Mouse (Mus musculus) liver, postnatal 0 days (tissue): ENCODE data around the gene Nceh1. TPM values are rescaled to one million over a fixed set of nuclear protein-coding genes. Genes with fewer than 3 reads are reported as not detected.
"Not testable (repeated sequence)": the region's sequence is repeated elsewhere in the genome, so short reads cannot be mapped to it uniquely, and the experiment has no call there.

Experiments
- ATAC-seq: fragments of 200-750 bp; cut with Nextera tagmentation; 2 replicates; pipeline ENCODE4 v1.8.0; 2017; ENCODE audit warnings: mild to moderate bottlenecking, moderate library complexity
- DNase-seq: peaks from one replicate; pipeline ENCODE4 v3.0.0-alpha.2; 2016
- H3K27ac ChIP-seq: fragments of 300-500 bp; sonication (generic); 2 replicates; pipeline ENCODE4 v1.5.1; 2014; ENCODE audit warnings: antibody characterized with exemption, moderate library complexity, mild to moderate bottlenecking, low read depth
- H3K27me3 ChIP-seq: fragments of 300-500 bp; sonication (generic); 2 replicates; pipeline ENCODE4 v1.6.1; 2014; ENCODE audit warnings: low read length, control low read depth, mixed read lengths; ENCODE audit not compliant: insufficient read depth
- H3K36me3 ChIP-seq: fragments of 300-500 bp; sonication (generic); replicated peaks from 2 replicates; pipeline ENCODE4 v1.6.1; 2014; ENCODE audit warnings: mild to moderate bottlenecking, control low read depth, low read length, moderate library complexity, mixed read lengths; ENCODE audit not compliant: insufficient read depth
- H3K4me1 ChIP-seq: fragments of 300-500 bp; sonication (generic); 2 replicates; pipeline ENCODE4 v1.6.1; 2014; ENCODE audit warnings: antibody characterized with exemption, mild to moderate bottlenecking, control low read depth; ENCODE audit not compliant: insufficient read depth
- H3K4me2 ChIP-seq: fragments of 300-500 bp; sonication (generic); 2 replicates; pipeline ENCODE4 v1.6.1; 2014; ENCODE audit warnings: low read depth, mild to moderate bottlenecking, low read length, moderate library complexity, mixed read lengths
- H3K4me3 ChIP-seq: fragments of 300-500 bp; sonication (generic); 2 replicates; pipeline ENCODE4 v1.5.1; 2014; ENCODE audit warnings: low read depth, low read length
- H3K9ac ChIP-seq: fragments of 300-500 bp; sonication (generic); replicated peaks from 2 replicates; pipeline ENCODE4 v1.6.1; 2014; ENCODE audit warnings: mild to moderate bottlenecking, moderate library complexity
- H3K9me3 ChIP-seq: fragments of 300-500 bp; sonication (generic); 2 replicates; pipeline ENCODE4 v1.6.1; 2016; ENCODE audit warnings: mild to moderate bottlenecking, control low read depth, low read length, mixed read lengths
- CTCF ChIP-seq: sonication (generic); IDR thresholded peaks from 2 replicates; pipeline ENCODE4 v1.5.1; 2016; ENCODE audit warnings: antibody characterized with exemption, low read depth
- EP300 ChIP-seq: IDR thresholded peaks from 2 replicates; pipeline ENCODE4 v1.6.1; 2016; ENCODE audit warnings: antibody characterized with exemption, low read depth, mild to moderate bottlenecking
- WGBS: fragments of 180-500 bp; shearing (Covaris S2); extraction: QIAGEN DNeasy Blood & Tissue Kit; methylation state at CpG from one replicate; pipeline ENCODE4 v1.1.7; 2014; ENCODE audit not compliant: insufficient replicate concordance; 5-methylcytosine and 5-hydroxymethylcytosine counted together
- polyA plus RNA-seq: library from polyadenylated mRNA; unstranded; fragments of >200 nt; fragmentation: Nextera tagmentation; extraction: Ambion mirVana; gene quantifications from 2 replicates; pipeline ENCODE4 v1.2.1, GENCODE M21; 2015

Gene Nceh1
- polyA plus RNA-seq, 1 experiment from 2014 or later, result 23.9 TPM

DNA sequence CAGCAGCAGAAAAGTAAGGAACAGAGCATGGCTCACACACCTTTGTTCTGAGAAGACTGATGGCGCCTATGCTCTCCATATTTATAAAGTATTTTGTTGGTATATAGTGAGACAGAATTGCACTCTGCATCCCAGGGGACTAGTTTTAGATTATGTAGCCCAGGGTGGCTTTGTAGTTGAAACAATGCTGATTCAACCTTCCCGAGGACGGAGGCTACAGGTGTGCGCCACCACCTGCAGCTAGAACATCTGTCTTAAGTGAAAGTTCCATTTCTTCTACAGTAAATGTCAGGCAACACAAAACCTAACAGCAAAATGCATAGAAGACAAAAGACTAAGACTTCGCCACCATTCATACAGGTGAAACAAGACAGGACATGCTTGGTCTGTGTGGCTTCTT, 107.5 kb downstream of the Nceh1 start:
- Histone ChIP-seq H3K27me3 (no peaks in the 10 kb centered on the region), H3K4me1 (no peaks in the 10 kb centered on the region), H3K27ac (no peak overlapping the region), H3K36me3 (no peaks in the 10 kb centered on the region), H3K4me2 (no peak overlapping the region), H3K4me3 (no peak overlapping the region), H3K9ac (no peak overlapping the region), H3K9me3 (no peaks in the 10 kb centered on the region)
- ATAC-seq, result no peak
- TF ChIP-seq CTCF, result no peak
- no peak for TF ChIP-seq EP300
- no peak for DNase-seq
- 82% methylated on average over 5 of the region's 5 CpGs for WGBS

DNA sequence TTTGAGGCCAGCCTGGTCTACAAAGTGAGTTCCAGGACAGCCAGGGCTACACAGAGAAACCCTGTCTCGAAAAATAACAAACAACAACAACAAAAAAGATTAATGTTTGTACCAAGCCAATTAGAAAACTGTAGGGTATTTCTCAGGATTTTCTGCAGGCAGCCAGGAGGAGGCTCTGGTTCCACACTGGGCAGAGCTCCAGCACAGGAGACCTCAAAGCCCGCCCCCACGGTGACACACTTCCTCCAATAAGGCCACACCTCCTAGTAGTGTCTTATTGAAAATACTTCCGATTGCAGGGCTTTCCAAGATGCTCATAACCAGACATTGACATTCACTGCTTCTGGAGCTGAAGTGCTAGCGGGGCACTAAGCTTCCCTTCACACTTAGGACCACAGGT, 108.2 kb downstream of the Nceh1 start:
- not testable (repeated sequence) for H3K36me3 ChIP-seq, H3K4me2 ChIP-seq, H3K4me3 ChIP-seq, H3K4me1 ChIP-seq, H3K27ac ChIP-seq, H3K9me3 ChIP-seq, H3K9ac ChIP-seq, DNase-seq, H3K27me3 ChIP-seq
- ATAC-seq, result peak; percentile 67
- WGBS, result 79% methylated on average over 5 of the region's 5 CpGs

DNA sequence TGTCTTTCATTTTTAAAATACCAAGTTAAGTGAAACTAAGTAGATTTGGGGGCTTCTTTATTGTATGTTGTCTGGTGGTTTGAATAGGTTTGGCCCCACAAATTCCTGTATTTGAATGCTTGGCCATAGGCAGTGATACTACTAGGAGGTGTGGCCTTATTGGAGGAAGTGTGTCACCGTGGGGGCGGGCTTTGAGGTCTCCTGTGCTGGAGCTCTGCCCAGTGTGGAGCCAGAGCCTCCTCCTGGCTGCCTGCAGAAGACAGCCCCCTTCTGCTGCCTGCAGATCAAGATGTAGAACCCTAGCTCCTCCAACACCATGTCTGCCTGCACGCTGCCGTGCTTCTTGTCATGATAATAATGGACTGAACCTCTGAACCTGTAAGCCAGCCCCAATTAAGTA, 108.6 kb downstream of the Nceh1 start:
- 66% methylated on average over 4 of the region's 4 CpGs for WGBS
- not testable (repeated sequence) for H3K4me2 ChIP-seq, H3K27me3 ChIP-seq, H3K27ac ChIP-seq, H3K4me3 ChIP-seq, H3K36me3 ChIP-seq, H3K9ac ChIP-seq, H3K9me3 ChIP-seq, H3K4me1 ChIP-seq, DNase-seq
- peak; percentile 79 for ATAC-seq

DNA sequence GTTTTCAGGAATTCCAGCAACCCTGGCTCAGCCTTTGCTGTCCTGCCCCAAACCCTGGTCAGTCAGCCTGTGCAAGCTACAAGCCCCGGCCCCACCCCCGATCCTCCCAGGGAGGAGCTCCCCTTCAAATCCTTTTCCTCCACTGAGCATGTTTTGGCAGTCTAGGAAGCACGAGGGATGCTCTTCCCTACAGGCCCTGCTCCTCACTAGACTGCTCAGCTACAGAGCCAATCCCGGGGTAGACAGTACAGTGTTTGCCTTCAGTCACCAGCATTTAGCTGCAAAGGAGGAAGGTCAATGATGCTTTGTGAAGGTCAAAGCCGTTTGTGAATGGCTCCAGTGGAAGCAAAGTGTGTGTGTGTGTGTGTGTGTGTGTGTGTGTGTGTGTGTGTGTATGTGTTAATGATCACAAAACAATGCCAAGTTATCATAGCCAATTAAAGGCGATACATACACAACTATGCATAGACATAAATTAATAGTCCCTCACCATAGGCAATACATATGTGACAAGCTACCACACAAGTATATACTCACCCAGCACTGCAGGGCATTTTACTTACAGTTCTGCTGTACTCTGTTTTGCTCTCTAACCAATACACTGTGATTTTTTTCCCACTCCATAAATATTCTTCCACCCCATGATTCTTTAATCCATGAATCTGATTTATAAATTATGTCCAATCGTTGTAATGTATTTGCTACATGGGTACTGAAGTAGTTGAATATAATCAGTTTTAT, 111.0 kb downstream of the Nceh1 start:
- Histone ChIP-seq H3K4me3 (no peak overlapping the region), H3K27ac (no peak overlapping the region), H3K27me3 (no peaks in the 10 kb centered on the region), H3K4me1 (no peaks in the 10 kb centered on the region), H3K9me3 (no peaks in the 10 kb centered on the region), H3K4me2 (no peak overlapping the region), H3K36me3 (no peaks in the 10 kb centered on the region), H3K9ac (no peak overlapping the region)
- DNase-seq (no peak), ATAC-seq (no peak)
- TF ChIP-seq EP300 (no peak), CTCF (no peak)
- 62% methylated on average over 7 of the region's 7 CpGs for WGBS

DNA sequence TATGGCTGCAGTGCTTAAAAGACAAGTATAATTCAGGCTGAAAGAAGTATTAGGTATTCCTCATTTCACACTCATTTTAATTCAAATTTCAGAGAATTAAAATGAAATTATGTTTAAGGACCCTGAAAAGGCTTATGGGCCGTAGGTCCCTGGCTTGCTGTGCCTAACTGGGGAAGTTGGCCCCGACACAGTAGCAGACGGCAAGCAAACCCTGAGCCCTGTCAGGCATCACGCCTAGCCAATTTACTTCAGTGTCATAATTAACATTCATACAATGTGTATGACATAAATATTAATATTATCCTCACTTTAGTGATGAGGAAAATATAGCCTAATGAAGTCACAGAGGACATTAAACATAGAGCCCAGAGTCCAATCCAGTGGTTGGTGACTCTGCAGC, 117.7 kb downstream of the Nceh1 start:
- H3K9ac ChIP-seq, result no peak overlapping the region
- no peak overlapping the region for H3K27ac ChIP-seq
- H3K4me3 ChIP-seq, result no peak overlapping the region
- H3K4me2 ChIP-seq, result no peak overlapping the region
- no peaks in the 10 kb centered on the region for H3K9me3 ChIP-seq
- no peaks in the 10 kb centered on the region for H3K27me3 ChIP-seq
- no peak for TF ChIP-seq EP300
- TF ChIP-seq CTCF, result no peak
- ATAC-seq (no peak), DNase-seq (no peak)
- H3K36me3 ChIP-seq, result no peaks in the 10 kb centered on the region
- H3K4me1 ChIP-seq, result peaks cover 7% of the 10 kb centered on the region
- WGBS, result 83% methylated on average over 4 of the region's 4 CpGs

DNA sequence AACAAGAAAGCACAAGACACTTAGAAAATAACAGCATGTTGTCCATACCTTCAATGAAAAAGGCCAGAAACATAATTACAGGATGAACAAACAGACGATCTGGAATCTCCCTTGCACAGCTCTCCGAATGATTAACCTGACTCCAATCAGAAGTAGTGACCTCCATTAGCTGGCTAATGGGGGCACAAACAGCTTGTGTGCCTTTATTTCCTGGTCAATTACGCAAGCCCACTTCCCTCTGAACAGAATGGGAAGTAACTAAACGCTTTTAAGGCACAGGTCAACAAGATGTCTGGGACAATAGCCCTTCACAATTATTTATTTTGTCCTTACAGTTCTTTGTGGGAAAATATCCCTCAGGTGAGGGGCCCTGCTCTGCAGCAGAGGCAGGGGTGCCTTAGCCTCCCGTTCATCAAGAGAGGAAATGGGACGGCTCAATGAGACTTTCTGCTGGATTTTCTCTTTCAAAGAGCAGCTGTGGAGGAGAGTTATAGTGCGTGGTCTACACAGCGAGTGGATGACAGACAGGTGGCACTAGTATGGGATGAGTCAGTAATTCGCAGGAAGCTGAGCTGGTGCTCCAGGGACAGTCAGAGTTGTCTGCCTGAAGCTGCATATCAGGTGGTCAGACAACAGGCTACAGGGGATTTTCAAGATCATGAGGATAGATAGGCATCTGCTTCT, 119.7 kb downstream of the Nceh1 start:
- Histone ChIP-seq H3K27me3 (no peaks in the 10 kb centered on the region), H3K27ac (no peak overlapping the region), H3K9ac (no peak overlapping the region), H3K4me1 (peaks cover 7% of the 10 kb centered on the region), H3K4me3 (no peak overlapping the region), H3K36me3 (no peaks in the 10 kb centered on the region), H3K9me3 (no peaks in the 10 kb centered on the region), H3K4me2 (no peak overlapping the region)
- no peak for TF ChIP-seq EP300
- no peak for TF ChIP-seq CTCF
- ATAC-seq (no peak), DNase-seq (no peak)
- 33% methylated on average over 9 of the region's 9 CpGs for WGBS
